ENCODE assay signal across 21 mouse cellular contexts in the genomic region with DNA sequence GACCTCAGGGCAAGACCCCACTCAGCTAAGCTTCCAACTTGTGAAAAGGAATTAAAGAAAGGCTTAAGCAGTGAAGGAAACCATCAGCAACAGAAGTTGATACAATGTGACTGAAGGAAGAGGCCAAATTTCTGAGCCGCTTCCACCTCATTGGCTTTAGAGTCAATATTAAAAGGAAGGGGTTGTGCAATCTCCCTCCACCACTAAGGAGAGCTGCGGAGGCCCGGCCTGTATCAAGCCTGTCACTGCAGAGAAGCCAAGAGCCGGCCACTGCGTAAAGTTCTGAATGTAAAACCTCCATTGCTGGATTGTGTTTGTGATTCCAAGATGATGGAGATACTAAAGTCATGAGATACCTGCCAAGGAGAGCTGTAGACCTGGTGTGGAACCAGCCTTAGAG.
DNase-seq lines count a peak whose midpoint lies in the region; ATAC-seq lines count a peak whose summit lies in the region.
"Had no signal": no experiment of that assay in that cellular context is flagged by ENCODE, and none has a peak within 500 bp of the region (broad histone marks: within the 10 kb centered on the region; RNA-seq: fewer than 3 reads in every experiment).

No protein-coding gene starts in this region.

- H3K9me3 ChIP-seq in liver, embryonic 11.5 days (ENCODE audit: control insufficient read depth, low read length): no peaks in the 10 kb centered on the region
- H3K9me3 ChIP-seq in midbrain, embryonic 10.5 days (replicated peaks): no peaks in the 10 kb centered on the region
- no peaks in the 10 kb centered on the region for H3K9me3 ChIP-seq in midbrain, embryonic 14.5 days (ENCODE audit: control insufficient read depth, low read length)
- H3K9me3 ChIP-seq: embryonic facial prominence, embryonic 15.5 days; forebrain, embryonic 10.5 days; heart, embryonic 13.5 days had no signal

- H3K27me3 ChIP-seq in liver, embryonic 11.5 days (replicated peaks; ENCODE audit: control insufficient read depth, insufficient read depth, low read length): no peaks in the 10 kb centered on the region
- H3K27me3 ChIP-seq in midbrain, embryonic 10.5 days (ENCODE audit: low read depth, poor library complexity, severe bottlenecking): peaks cover 69% of the 10 kb centered on the region
- H3K27me3 ChIP-seq in midbrain, embryonic 14.5 days (ENCODE audit: control insufficient read depth, insufficient read depth, low read length): no peaks in the 10 kb centered on the region
- H3K27me3 ChIP-seq: embryonic facial prominence, embryonic 15.5 days; heart, embryonic 13.5 days had no signal

- no peaks in the 10 kb centered on the region for H3K4me1 ChIP-seq in liver, embryonic 11.5 days (replicated peaks; ENCODE audit: control insufficient read depth, insufficient read depth, low read length)
- H3K4me1 ChIP-seq in midbrain, embryonic 10.5 days: peaks cover 62% of the 10 kb centered on the region
- H3K4me1 ChIP-seq in midbrain, embryonic 14.5 days (ENCODE audit: control insufficient read depth, insufficient read depth, low read length): peaks cover 19% of the 10 kb centered on the region
- H3K4me1 ChIP-seq: embryonic facial prominence, embryonic 15.5 days had no signal

- no peak overlapping the region for H3K4me2 ChIP-seq in liver, embryonic 11.5 days
- H3K4me2 ChIP-seq in midbrain, embryonic 14.5 days (ENCODE audit: low read length): no peak overlapping the region
- H3K4me2 ChIP-seq: embryonic facial prominence, embryonic 15.5 days; heart, embryonic 13.5 days had no signal

- 60% methylated on average over 5 of the region's 5 CpGs for WGBS in liver, embryonic 11.5 days
- WGBS in midbrain, embryonic 10.5 days: 34% methylated on average over 5 of the region's 5 CpGs
- 15% methylated on average over 5 of the region's 5 CpGs for WGBS in midbrain, embryonic 14.5 days

- H3K36me3 ChIP-seq in liver, embryonic 11.5 days (ENCODE audit: control insufficient read depth, insufficient read depth, low read length): no peaks in the 10 kb centered on the region
- H3K36me3 ChIP-seq in midbrain, embryonic 10.5 days: no peaks in the 10 kb centered on the region
- no peaks in the 10 kb centered on the region for H3K36me3 ChIP-seq in midbrain, embryonic 14.5 days (ENCODE audit: control insufficient read depth, insufficient read depth, low read length)
- H3K36me3 ChIP-seq: embryonic facial prominence, embryonic 15.5 days; forebrain, embryonic 10.5 days; heart, embryonic 13.5 days had no signal

- peak; percentile 7 for DNase-seq in liver
- no peak for DNase-seq in liver, embryonic 11.5 days (ENCODE audit: low spot score)
- peak; percentile 50 for DNase-seq in midbrain, embryonic 10.5 days (ENCODE audit: low spot score)
- DNase-seq in midbrain, embryonic 14.5 days: no peak
- no peak for DNase-seq in thymus, postnatal 14 days
- no peak for DNase-seq in ovary, postnatal 14 days (ENCODE audit: low spot score)
- DNase-seq: adrenal gland, postnatal 10 days; cerebellum, adult 11-12 months; cerebellum, adult 9-11 months; cerebellum, postnatal 36 days; gastrocnemius, adult 2 months; gastrocnemius, postnatal 25 days; heart, adult 11 months; heart, postnatal 36 days had no signal

- ATAC-seq in liver, embryonic 11.5 days (replicated peaks; ENCODE audit: low FRiP score): no peak
- no peak for ATAC-seq in midbrain, embryonic 14.5 days (ENCODE audit: low FRiP score, low TSS enrichment)
- ATAC-seq in megakaryocyte, adult 5-6 weeks (ENCODE audit: poor library complexity, severe bottlenecking): peak; percentile 38; the same call in 1 of the 2 replicates
- ATAC-seq: forebrain, embryonic 14.5 days; hindbrain, embryonic 16.5 days had no signal

- no peak overlapping the region for H3K4me3 ChIP-seq in liver, embryonic 11.5 days (ENCODE audit: low read depth, low read length)
- H3K4me3 ChIP-seq in midbrain, embryonic 10.5 days: no peak overlapping the region
- no peak overlapping the region for H3K4me3 ChIP-seq in midbrain, embryonic 14.5 days (replicated peaks; ENCODE audit: low read depth, low read length)
- H3K4me3 ChIP-seq: embryonic facial prominence, embryonic 15.5 days; erythroblast, embryonic 14.5 days; forebrain, embryonic 10.5 days; gastrocnemius, adult 2 months; heart, embryonic 13.5 days had no signal

- no peak overlapping the region for H3K9ac ChIP-seq in liver, embryonic 11.5 days (ENCODE audit: low read depth, low read length)
- no peak overlapping the region for H3K9ac ChIP-seq in midbrain, embryonic 14.5 days (replicated peaks; ENCODE audit: low read length)
- H3K9ac ChIP-seq: embryonic facial prominence, embryonic 15.5 days; heart, embryonic 13.5 days had no signal

- no peak overlapping the region for H3K27ac ChIP-seq in liver, embryonic 11.5 days (ENCODE audit: low read depth, low read length)
- no peak overlapping the region for H3K27ac ChIP-seq in midbrain, embryonic 10.5 days (replicated peaks)
- H3K27ac ChIP-seq in midbrain, embryonic 14.5 days (replicated peaks; ENCODE audit: low read depth, low read length): no peak overlapping the region
- H3K27ac ChIP-seq: embryonic facial prominence, embryonic 15.5 days; forebrain, embryonic 10.5 days; gastrocnemius, adult 2 months; heart, embryonic 13.5 days had no signal

Comparison
In these comparisons a context has a peak if more than half of its experiments do, and no peak if none do; other contexts are left out.
1. DNase-seq: peak in liver (single experiment) and midbrain, embryonic 10.5 days (single experiment); none in liver, embryonic 11.5 days (single experiment), midbrain, embryonic 14.5 days (single experiment), thymus, postnatal 14 days (single experiment) and ovary, postnatal 14 days (single experiment).